Mouse (Mus musculus): ENCODE measurements around the gene Igfbp2. TPM values are rescaled to one million over a fixed set of nuclear protein-coding genes. Genes with fewer than 3 reads are reported as not detected.
A peak's percentile ranks its signal among the peaks of the same experiment; 100 is the strongest.

Gene Igfbp2
- polyA plus RNA-seq, 1 experiment from 2014 or later = 50.5 TPM

DNA sequence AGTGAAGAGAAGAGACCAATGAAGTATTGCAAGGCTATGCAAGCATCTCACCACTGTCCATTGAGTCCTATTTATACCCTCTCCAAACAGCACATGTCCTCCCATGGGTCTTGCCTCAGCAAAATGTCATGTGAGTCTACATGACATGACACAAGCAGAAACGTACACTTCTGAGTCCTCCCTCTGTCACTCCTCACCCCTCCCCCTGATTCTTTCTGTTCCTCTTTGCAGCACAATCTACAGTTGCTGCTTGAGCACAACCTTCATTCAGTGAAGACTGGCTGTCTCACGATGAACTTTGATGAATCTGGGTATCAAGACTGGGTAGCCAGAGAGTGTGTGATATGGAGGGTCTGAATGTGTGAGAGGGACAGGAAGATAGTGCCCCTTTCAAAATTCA, 28.2 kb upstream of the Igfbp2 start:
- H3K4me1 ChIP-seq (replicated peaks; ENCODE audit: control insufficient read depth, insufficient read depth, low read length) = no peaks in the 10 kb centered on the region
- H3K36me3 ChIP-seq (ENCODE audit: control insufficient read depth, insufficient read depth, low read length) = no peaks in the 10 kb centered on the region
- no peak for ATAC-seq (replicated peaks; ENCODE audit: low FRiP score)
- H3K27ac ChIP-seq (ENCODE audit: low read depth, low read length) = no peak overlapping the region
- no peak for DNase-seq (ENCODE audit: low spot score)
- H3K9ac ChIP-seq (ENCODE audit: low read depth, low read length) = no peak overlapping the region
- no peaks in the 10 kb centered on the region for H3K27me3 ChIP-seq (replicated peaks; ENCODE audit: control insufficient read depth, insufficient read depth, low read length)
- no peak overlapping the region for H3K4me3 ChIP-seq (ENCODE audit: low read depth, low read length)
- H3K9me3 ChIP-seq (ENCODE audit: control insufficient read depth, low read length) = no peaks in the 10 kb centered on the region
- 70% methylated on average over 2 of the region's 2 CpGs for WGBS
- no peak overlapping the region for H3K4me2 ChIP-seq

DNA sequence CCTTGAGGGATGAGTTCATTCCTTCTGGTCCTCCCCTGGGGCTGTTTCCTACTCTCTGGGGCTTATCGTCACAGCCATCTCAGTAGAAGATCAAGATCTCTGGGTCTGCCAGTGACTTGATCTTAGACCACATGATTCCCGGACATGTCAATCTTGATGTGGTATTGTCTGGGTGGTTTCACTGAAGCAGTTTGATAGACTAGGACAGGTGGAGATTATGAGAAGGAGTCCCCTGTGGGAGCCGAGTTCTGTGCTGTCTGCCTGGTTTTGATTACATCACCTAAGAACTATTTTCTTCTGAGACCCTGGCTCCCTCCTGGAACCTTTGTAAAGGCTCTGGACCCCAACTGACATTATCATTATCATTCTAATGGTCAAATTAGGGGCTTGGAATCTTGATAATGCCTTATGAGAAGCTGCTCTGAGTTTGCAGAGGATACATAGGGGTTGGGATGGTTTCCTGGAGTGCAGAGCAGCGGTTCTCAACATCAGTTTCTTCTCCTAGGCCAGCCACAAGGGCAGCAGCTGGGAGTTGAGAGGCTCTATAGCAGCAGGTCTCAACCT, 27.1 kb upstream of the Igfbp2 start:
- Histone ChIP-seq H3K9me3 (ENCODE audit: control insufficient read depth, low read length) (no peaks in the 10 kb centered on the region), H3K36me3 (ENCODE audit: control insufficient read depth, insufficient read depth, low read length) (no peaks in the 10 kb centered on the region), H3K4me2 (no peak overlapping the region), H3K27me3 (replicated peaks; ENCODE audit: control insufficient read depth, insufficient read depth, low read length) (no peaks in the 10 kb centered on the region), H3K4me1 (replicated peaks; ENCODE audit: control insufficient read depth, insufficient read depth, low read length) (no peaks in the 10 kb centered on the region), H3K4me3 (ENCODE audit: low read depth, low read length) (no peak overlapping the region), H3K27ac (ENCODE audit: low read depth, low read length) (no peak overlapping the region), H3K9ac (ENCODE audit: low read depth, low read length) (no peak overlapping the region)
- no peak for ATAC-seq (replicated peaks; ENCODE audit: low FRiP score)
- 61% methylated on average over 4 of the region's 4 CpGs for WGBS
- no peak for DNase-seq (ENCODE audit: low spot score)

DNA sequence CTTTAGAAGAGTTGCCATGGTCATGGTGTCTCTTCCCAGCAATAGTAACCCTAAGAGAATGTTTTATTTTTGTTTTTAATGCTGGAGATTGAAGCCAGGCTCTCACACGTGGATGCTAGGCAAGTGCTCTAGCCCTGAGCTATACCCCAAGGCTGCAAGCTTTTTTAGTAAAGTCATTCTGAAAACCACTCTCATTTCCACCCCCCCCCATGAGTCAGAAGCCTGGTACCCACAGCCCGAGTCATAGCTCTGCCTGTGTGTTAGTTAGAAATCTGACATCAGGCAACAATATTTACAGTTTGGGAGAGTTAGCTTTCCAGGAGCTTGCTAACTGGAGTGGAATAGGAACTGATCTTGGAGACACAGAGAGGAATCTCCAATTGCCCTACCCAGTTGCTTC, 25.9 kb upstream of the Igfbp2 start:
- Histone ChIP-seq H3K36me3 (ENCODE audit: control insufficient read depth, insufficient read depth, low read length) (no peaks in the 10 kb centered on the region), H3K4me3 (ENCODE audit: low read depth, low read length) (no peak overlapping the region), H3K4me1 (replicated peaks; ENCODE audit: control insufficient read depth, insufficient read depth, low read length) (no peaks in the 10 kb centered on the region), H3K27ac (ENCODE audit: low read depth, low read length) (no peak overlapping the region), H3K9me3 (ENCODE audit: control insufficient read depth, low read length) (no peaks in the 10 kb centered on the region), H3K9ac (ENCODE audit: low read depth, low read length) (no peak overlapping the region), H3K27me3 (replicated peaks; ENCODE audit: control insufficient read depth, insufficient read depth, low read length) (no peaks in the 10 kb centered on the region), H3K4me2 (no peak overlapping the region)
- DNase-seq (ENCODE audit: low spot score) (no peak), ATAC-seq (replicated peaks; ENCODE audit: low FRiP score) (no peak)
- 77% methylated on average over 2 of the region's 2 CpGs for WGBS

DNA sequence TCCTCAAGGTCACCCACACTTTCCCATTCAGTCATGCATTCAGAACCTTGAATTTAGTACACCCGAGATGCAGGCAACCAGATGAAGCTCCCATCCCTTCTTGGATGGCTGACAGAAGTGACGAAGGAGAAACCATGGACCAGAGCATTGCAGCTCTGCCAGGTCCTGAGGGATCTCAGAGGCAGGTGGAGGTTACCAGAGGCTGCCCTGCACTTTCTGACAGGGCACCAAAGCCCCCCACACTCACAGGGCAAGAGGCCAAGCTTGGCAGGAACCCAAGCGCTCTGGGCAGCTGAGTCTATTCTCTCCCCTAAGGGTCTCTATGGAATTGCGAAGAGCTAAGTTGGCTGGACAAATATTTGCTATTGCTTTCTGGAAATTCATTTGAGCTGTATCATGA, 20.3 kb upstream of the Igfbp2 start:
- Histone ChIP-seq H3K27ac (ENCODE audit: low read depth, low read length) (no peak overlapping the region), H3K9ac (ENCODE audit: low read depth, low read length) (no peak overlapping the region), H3K4me2 (no peak overlapping the region), H3K4me1 (replicated peaks; ENCODE audit: control insufficient read depth, insufficient read depth, low read length) (no peaks in the 10 kb centered on the region), H3K27me3 (replicated peaks; ENCODE audit: control insufficient read depth, insufficient read depth, low read length) (no peaks in the 10 kb centered on the region), H3K36me3 (ENCODE audit: control insufficient read depth, insufficient read depth, low read length) (no peaks in the 10 kb centered on the region), H3K4me3 (ENCODE audit: low read depth, low read length) (no peak overlapping the region), H3K9me3 (ENCODE audit: control insufficient read depth, low read length) (no peaks in the 10 kb centered on the region)
- ATAC-seq (replicated peaks; ENCODE audit: low FRiP score) (no peak), DNase-seq (ENCODE audit: low spot score) (no peak)
- WGBS = 78% methylated on average over 4 of the region's 4 CpGs

DNA sequence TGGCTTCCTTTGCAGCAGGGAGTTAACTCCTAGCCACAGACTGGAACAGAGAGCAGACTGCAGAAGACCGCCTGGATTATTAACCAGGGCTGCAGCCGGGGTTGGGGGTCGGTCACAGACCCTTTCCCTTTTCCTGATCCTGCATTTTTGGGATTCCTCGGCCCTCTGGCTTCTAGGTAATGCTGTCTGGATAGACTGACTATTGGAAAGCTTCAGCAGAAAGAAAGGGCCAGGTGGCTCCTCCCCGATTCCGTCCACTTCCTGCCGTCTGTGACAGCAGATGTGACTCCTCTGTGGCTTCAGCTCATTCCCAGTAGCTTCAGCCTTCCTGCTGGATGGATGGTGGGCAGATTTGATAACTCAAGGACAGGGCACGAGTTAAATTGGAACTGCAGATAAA, 19.3 kb upstream of the Igfbp2 start:
- 30% methylated on average over 8 of the region's 8 CpGs for WGBS
- Histone ChIP-seq H3K36me3 (ENCODE audit: control insufficient read depth, insufficient read depth, low read length) (no peaks in the 10 kb centered on the region), H3K27ac (ENCODE audit: low read depth, low read length) (no peak overlapping the region), H3K4me3 (ENCODE audit: low read depth, low read length) (no peak overlapping the region), H3K4me1 (replicated peaks; ENCODE audit: control insufficient read depth, insufficient read depth, low read length) (no peaks in the 10 kb centered on the region), H3K27me3 (replicated peaks; ENCODE audit: control insufficient read depth, insufficient read depth, low read length) (no peaks in the 10 kb centered on the region), H3K4me2 (no peak overlapping the region), H3K9me3 (ENCODE audit: control insufficient read depth, low read length) (no peaks in the 10 kb centered on the region), H3K9ac (ENCODE audit: low read depth, low read length) (no peak overlapping the region)
- no peak for DNase-seq (ENCODE audit: low spot score)
- ATAC-seq (replicated peaks; ENCODE audit: low FRiP score) = no peak

DNA sequence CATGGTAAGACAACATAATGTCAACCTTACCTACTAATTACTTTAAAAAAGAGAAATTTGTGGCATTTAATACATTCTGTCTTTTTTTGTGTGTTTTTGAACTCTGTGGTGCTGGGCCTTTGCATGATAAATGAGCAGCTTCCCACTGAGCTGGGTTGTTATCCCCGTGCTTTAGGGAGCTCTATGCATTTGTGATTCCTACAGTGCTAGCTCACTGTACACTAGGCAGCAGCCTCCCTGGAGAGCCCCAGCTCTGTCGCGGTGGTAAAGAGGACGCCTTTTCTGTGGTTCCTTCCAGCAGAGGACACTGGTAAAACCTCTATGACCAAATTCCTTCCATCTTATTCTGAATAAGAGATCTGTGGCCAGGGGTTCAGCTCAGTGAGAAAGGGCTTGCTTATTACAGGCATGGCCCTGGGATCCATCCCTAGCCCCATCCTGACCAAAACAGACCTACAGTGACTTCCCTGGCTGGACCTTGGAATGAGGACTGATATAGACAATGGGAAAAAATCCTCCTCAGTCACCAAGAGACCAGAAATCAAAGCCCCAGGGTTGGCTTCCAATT, 18.7 kb upstream of the Igfbp2 start:
- peak overlapping the region; percentile 32; the same call in 1 of the 2 replicates for H3K27ac ChIP-seq (ENCODE audit: low read depth, low read length)
- ATAC-seq (replicated peaks; ENCODE audit: low FRiP score) = no peak
- no peaks in the 10 kb centered on the region for H3K4me1 ChIP-seq (replicated peaks; ENCODE audit: control insufficient read depth, insufficient read depth, low read length)

GRCm38 (mm10) chr1:72806044-72806584, 18.2 kb upstream of the Igfbp2 start:
- Histone ChIP-seq H3K4me1 (replicated peaks; ENCODE audit: control insufficient read depth, insufficient read depth, low read length) (no peaks in the 10 kb centered on the region), H3K9ac (ENCODE audit: low read depth, low read length) (no peak overlapping the region), H3K36me3 (ENCODE audit: control insufficient read depth, insufficient read depth, low read length) (no peaks in the 10 kb centered on the region), H3K27me3 (replicated peaks; ENCODE audit: control insufficient read depth, insufficient read depth, low read length) (no peaks in the 10 kb centered on the region), H3K27ac (ENCODE audit: low read depth, low read length) (peak overlapping the region; percentile 32; the same call in 1 of the 2 replicates), H3K4me2 (no peak overlapping the region), H3K9me3 (ENCODE audit: control insufficient read depth, low read length) (no peaks in the 10 kb centered on the region), H3K4me3 (ENCODE audit: low read depth, low read length) (no peak overlapping the region)
- WGBS = 37% methylated on average over 11 of the region's 11 CpGs
- DNase-seq (ENCODE audit: low spot score) = no peak
- ATAC-seq (replicated peaks; ENCODE audit: low FRiP score) = no peak; the same call in 1 of the 2 replicates

More for the DNA sequence above, 18.7 kb upstream of the Igfbp2 start:
- Histone ChIP-seq H3K4me3 (ENCODE audit: low read depth, low read length) (no peak overlapping the region), H3K9me3 (ENCODE audit: control insufficient read depth, low read length) (no peaks in the 10 kb centered on the region), H3K36me3 (ENCODE audit: control insufficient read depth, insufficient read depth, low read length) (no peaks in the 10 kb centered on the region), H3K27me3 (replicated peaks; ENCODE audit: control insufficient read depth, insufficient read depth, low read length) (no peaks in the 10 kb centered on the region), H3K9ac (ENCODE audit: low read depth, low read length) (no peak overlapping the region), H3K4me2 (no peak overlapping the region)
- 30% methylated on average over 4 of the region's 4 CpGs for WGBS
- no peak for DNase-seq (ENCODE audit: low spot score)

GRCm38 (mm10) chr1:72809304-72809703, 15.0 kb upstream of the Igfbp2 start:
- Histone ChIP-seq H3K27me3 (replicated peaks; ENCODE audit: control insufficient read depth, insufficient read depth, low read length) (no peaks in the 10 kb centered on the region), H3K4me1 (replicated peaks; ENCODE audit: control insufficient read depth, insufficient read depth, low read length) (no peaks in the 10 kb centered on the region), H3K27ac (ENCODE audit: low read depth, low read length) (no peak overlapping the region), H3K9ac (ENCODE audit: low read depth, low read length) (no peak overlapping the region), H3K9me3 (ENCODE audit: control insufficient read depth, low read length) (no peaks in the 10 kb centered on the region), H3K4me3 (ENCODE audit: low read depth, low read length) (no peak overlapping the region), H3K36me3 (ENCODE audit: control insufficient read depth, insufficient read depth, low read length) (no peaks in the 10 kb centered on the region), H3K4me2 (no peak overlapping the region)
- 85% methylated on average over 7 of the region's 7 CpGs for WGBS
- ATAC-seq (replicated peaks; ENCODE audit: low FRiP score) (no peak), DNase-seq (ENCODE audit: low spot score) (no peak)
